Mouse (Mus musculus): ENCODE results near the gene Olfr430. TPM values are rescaled to one million over a fixed set of nuclear protein-coding genes. Genes with fewer than 3 reads are reported as not detected.

Gene Olfr430
- polyA plus RNA-seq, 1 experiment from 2014 or later, result not detected

DNA sequence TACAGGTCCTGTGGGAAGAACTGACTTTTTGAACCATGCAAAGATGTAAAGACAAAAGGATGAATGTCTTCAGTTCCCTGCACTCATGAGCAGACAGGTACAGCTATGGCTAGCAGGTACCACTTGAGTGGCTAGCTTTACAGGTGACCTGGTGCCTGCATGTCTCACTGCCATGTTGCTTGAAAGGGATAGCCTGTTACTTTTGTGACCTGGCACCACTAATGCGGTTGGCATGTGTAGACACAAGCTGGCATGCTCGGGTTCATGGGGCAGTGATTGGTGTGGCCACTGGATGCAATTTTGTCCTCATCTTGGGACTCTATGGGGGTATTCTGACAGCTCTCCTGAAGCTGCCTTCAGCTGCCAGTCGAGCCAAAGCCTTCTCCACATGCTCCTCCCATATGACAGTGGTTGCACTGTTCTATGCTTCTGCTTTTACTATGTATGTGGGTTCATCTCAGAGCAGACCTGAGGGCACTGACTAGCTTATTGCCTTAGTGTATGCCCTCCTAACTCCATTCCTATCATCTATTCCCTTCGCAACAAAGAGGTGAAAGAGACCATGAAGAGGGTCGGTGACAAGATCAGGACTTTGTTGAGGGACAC lies 14.4 kb upstream of the Olfr430 start:
- no peak overlapping the region for H3K9ac ChIP-seq
- no peak overlapping the region for H3K4me3 ChIP-seq (replicated peaks)
- no peaks in the 10 kb centered on the region for H3K4me1 ChIP-seq (replicated peaks)
- no peak overlapping the region for H3K4me2 ChIP-seq (replicated peaks)
- H3K27me3 ChIP-seq (replicated peaks), result no peaks in the 10 kb centered on the region
- no peaks in the 10 kb centered on the region for H3K36me3 ChIP-seq
- 90% methylated on average over 5 of the region's 5 CpGs for WGBS
- no peaks in the 10 kb centered on the region for H3K9me3 ChIP-seq
- H3K27ac ChIP-seq, result no peak overlapping the region
- ATAC-seq, result no peak

DNA sequence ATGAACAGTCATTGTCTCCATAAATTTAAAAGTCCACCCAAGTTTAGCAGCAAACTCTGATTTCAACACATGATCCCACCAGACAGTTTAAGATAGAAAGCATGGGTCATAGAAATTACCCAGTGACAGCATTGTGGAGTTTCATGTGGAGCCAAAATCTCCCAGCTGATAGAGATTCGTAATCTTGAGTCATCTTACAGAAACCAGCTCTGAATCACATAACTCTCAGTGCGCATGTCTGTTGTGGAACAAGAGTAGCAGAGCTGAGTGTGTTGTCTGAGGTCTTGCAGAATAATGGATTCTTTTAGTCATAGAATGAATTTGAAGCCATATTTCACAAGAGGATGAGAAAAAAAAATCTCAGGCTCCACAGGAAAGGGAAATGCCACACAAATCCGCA lies 13.4 kb upstream of the Olfr430 start:
- H3K4me2 ChIP-seq (replicated peaks), result no peak overlapping the region
- H3K27ac ChIP-seq, result no peak overlapping the region
- 72% methylated on average over 3 of the region's 3 CpGs for WGBS
- H3K27me3 ChIP-seq (replicated peaks), result no peaks in the 10 kb centered on the region
- H3K9ac ChIP-seq, result no peak overlapping the region
- H3K4me3 ChIP-seq (replicated peaks), result no peak overlapping the region
- no peaks in the 10 kb centered on the region for H3K9me3 ChIP-seq
- H3K4me1 ChIP-seq (replicated peaks), result no peaks in the 10 kb centered on the region
- no peaks in the 10 kb centered on the region for H3K36me3 ChIP-seq
- no peak for ATAC-seq

DNA sequence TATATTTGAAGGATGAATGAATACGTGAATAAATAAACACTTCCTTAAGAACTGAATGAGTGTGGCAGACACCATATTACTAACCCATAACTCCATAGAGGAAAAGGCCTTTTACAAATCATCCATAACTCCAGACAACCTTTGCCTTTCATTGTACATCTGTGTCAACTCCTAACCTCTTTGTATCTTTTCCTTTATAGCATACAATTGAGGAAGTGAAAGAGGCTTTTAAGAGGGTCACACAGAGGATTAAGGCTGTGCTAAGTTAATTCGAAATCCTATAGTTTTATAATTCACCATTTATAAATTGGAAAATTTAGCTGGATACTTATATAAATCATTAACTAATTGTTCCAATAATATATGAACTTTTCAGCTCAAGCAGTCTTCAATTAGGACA lies 11.2 kb upstream of the Olfr430 start:
- Histone ChIP-seq H3K4me1 (replicated peaks) (no peaks in the 10 kb centered on the region), H3K4me2 (replicated peaks) (no peak overlapping the region), H3K4me3 (replicated peaks) (no peak overlapping the region), H3K27ac (no peak overlapping the region), H3K9ac (no peak overlapping the region), H3K9me3 (no peaks in the 10 kb centered on the region), H3K27me3 (replicated peaks) (no peaks in the 10 kb centered on the region), H3K36me3 (no peaks in the 10 kb centered on the region)
- 78% methylated on average over 2 of the region's 2 CpGs for WGBS
- no peak for ATAC-seq

DNA sequence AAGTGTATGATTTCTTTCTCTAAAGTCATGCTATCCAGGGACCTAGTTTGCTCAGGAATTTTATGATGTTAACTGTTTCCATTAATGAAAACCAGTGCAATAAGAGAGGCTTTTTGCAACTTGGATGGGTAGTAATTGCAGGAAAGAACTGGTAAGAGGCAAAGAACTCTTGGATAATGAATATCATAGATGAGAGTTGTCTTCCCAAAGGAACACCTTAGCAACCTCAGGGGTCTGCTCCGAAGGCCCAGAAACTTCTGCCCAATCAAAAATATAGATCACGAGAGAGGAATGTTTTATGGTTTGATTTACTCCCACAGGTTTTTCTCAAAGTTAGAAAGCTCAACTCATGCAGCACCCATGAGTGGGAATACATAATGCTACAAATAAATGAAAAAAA lies 17.6 kb downstream of the Olfr430 start, which contains the start of gene Olfr429:
Olfr429 (plus strand) TSS at position 301 of the 400 bp plus-strand sequence.
- Histone ChIP-seq H3K27me3 (replicated peaks) (no peaks in the 10 kb centered on the region), H3K9ac (no peak within 1 kb of the TSS), H3K4me3 (replicated peaks) (no peak within 1 kb of the TSS), H3K9me3 (no peaks in the 10 kb centered on the region), H3K4me1 (replicated peaks) (no peaks in the 10 kb centered on the region), H3K4me2 (replicated peaks) (no peak within 1 kb of the TSS), H3K36me3 (no peaks in the 10 kb centered on the region), H3K27ac (no peak within 1 kb of the TSS)
- WGBS, result 91% methylated on average over 2 of the region's 2 CpGs
- ATAC-seq, result no peak

DNA sequence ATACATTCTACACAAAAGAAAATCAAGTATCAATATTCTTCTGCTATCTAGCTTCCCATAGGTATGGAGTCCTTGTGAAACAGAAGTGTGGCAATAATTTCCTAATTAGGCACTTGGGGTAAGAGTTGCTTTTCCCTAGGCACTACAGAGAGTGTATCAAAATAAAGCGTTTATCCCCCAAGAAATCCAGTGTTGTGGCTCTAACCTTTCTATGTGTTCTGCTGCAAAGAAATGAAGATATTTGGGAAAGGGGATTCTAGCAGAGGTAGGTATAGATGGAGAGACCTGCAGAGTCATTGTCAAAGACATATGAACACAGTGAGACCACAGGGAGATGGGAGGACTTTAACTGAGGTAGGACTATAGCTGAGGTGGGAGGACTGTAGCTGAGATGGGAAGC lies 30.2 kb downstream of the Olfr430 start, which contains the start of gene Olfr427:
Olfr427 (plus strand) TSS at position 301 of the 400 bp plus-strand sequence.
- 88% methylated on average over 1 of the region's 1 CpGs for WGBS
- no peaks in the 10 kb centered on the region for H3K36me3 ChIP-seq
- H3K4me2 ChIP-seq (replicated peaks), result no peak within 1 kb of the TSS
- H3K27me3 ChIP-seq (replicated peaks), result no peaks in the 10 kb centered on the region
- no peaks in the 10 kb centered on the region for H3K4me1 ChIP-seq (replicated peaks)
- H3K27ac ChIP-seq, result no peak within 1 kb of the TSS
- no peak for ATAC-seq
- no peak within 1 kb of the TSS for H3K4me3 ChIP-seq (replicated peaks)
- H3K9ac ChIP-seq, result no peak within 1 kb of the TSS
- no peaks in the 10 kb centered on the region for H3K9me3 ChIP-seq

DNA sequence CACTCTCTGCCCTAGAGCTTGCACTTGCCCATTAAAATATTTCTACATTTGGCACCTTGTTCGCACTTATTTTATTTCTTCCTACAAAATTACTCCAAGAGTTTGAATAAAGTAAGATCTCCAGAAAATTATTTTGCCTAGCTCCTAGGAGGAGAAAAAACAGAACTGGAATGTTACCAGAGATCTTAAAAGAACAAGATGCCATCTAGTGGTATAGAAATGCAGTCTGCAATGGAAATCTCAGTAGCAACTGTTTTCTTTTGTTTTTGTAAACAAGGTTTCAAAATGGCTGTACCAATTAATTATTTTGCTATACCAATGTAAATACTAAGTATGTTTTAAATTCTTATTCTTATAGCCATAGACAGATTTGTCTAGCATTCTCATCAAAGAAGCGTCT lies 37.3 kb downstream of the Olfr430 start:
- no peaks in the 10 kb centered on the region for H3K9me3 ChIP-seq
- no peak overlapping the region for H3K4me2 ChIP-seq (replicated peaks)
- no peaks in the 10 kb centered on the region for H3K4me1 ChIP-seq (replicated peaks)
- ATAC-seq, result no peak
- no peak overlapping the region for H3K4me3 ChIP-seq (replicated peaks)
- H3K9ac ChIP-seq, result no peak overlapping the region
- no peaks in the 10 kb centered on the region for H3K36me3 ChIP-seq
- H3K27ac ChIP-seq, result no peak overlapping the region
- WGBS, result 61% methylated on average over 2 of the region's 2 CpGs
- H3K27me3 ChIP-seq (replicated peaks), result no peaks in the 10 kb centered on the region

DNA sequence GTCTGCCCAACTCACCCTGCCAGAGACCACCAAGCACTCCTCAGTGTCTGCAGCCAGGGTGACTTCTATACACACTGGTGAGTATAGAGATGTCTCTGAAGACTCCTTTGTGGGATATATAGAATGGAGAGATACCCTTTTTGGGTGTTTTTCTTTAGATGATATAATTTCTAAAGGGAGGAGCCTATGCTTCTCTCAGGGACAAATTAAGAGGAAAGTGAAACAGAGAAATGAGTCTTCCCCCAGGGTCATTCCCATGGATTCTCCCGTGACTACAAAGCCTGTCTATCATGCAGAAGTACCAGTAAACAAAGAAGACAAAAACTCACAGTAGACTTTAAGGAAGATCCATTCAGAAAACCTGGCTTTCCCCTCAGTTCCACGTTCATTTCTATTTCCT lies 54.7 kb downstream of the Olfr430 start, which contains the start of gene Olfr231:
Olfr231 (minus strand) TSS at position 101 of the 400 bp plus-strand sequence.
- Histone ChIP-seq H3K9me3 (no peaks in the 10 kb centered on the region), H3K4me1 (replicated peaks) (no peaks in the 10 kb centered on the region), H3K27me3 (replicated peaks) (no peaks in the 10 kb centered on the region), H3K27ac (no peak within 1 kb of the TSS), H3K36me3 (no peaks in the 10 kb centered on the region), H3K4me3 (replicated peaks) (no peak within 1 kb of the TSS), H3K9ac (no peak within 1 kb of the TSS), H3K4me2 (replicated peaks) (no peak within 1 kb of the TSS)
- ATAC-seq, result no peak
- 64% methylated on average over 2 of the region's 2 CpGs for WGBS

Other genes starting within 250 kb of the Olfr430 start
- gene Ifi211, start 153.6 kb upstream of the Olfr430 start, polyA plus RNA-seq (2015; fragmentation: Nextera tagmentation; extraction: Ambion mirVana), result 0.74 and 1.3 TPM in 2 replicates
- 3.0 and 3.4 TPM in 2 replicates for gene Mndal, start 124.1 kb upstream of the Olfr430 start, polyA plus RNA-seq (2015; fragmentation: Nextera tagmentation; extraction: Ambion mirVana)
- gene Ifi203, start 123.9 kb upstream of the Olfr430 start, polyA plus RNA-seq (2015; fragmentation: Nextera tagmentation; extraction: Ambion mirVana), result 1.9 and 2.3 TPM in 2 replicates
- not detected in 2 replicates for gene Ifi202b, start 83.9 kb upstream of the Olfr430 start, polyA plus RNA-seq (2015; fragmentation: Nextera tagmentation; extraction: Ambion mirVana)
- 1.2 and 1.3 TPM in 2 replicates for gene Ifi205, start 34.8 kb upstream of the Olfr430 start, polyA plus RNA-seq (2015; fragmentation: Nextera tagmentation; extraction: Ambion mirVana)
- not detected in 2 replicates for gene Olfr433, start 25.9 kb upstream of the Olfr430 start, polyA plus RNA-seq (2015; fragmentation: Nextera tagmentation; extraction: Ambion mirVana)
- not detected in 2 replicates for gene Olfr432, start 17.4 kb upstream of the Olfr430 start, polyA plus RNA-seq (2015; fragmentation: Nextera tagmentation; extraction: Ambion mirVana)
- not detected in 2 replicates for gene Olfr429, start 17.7 kb downstream of the Olfr430 start, polyA plus RNA-seq (2015; fragmentation: Nextera tagmentation; extraction: Ambion mirVana)
- gene Olfr427, start 30.3 kb downstream of the Olfr430 start, polyA plus RNA-seq (2015; fragmentation: Nextera tagmentation; extraction: Ambion mirVana), result not detected in 2 replicates
- gene Olfr231, start 54.6 kb downstream of the Olfr430 start, polyA plus RNA-seq (2015; fragmentation: Nextera tagmentation; extraction: Ambion mirVana), result not detected in 2 replicates
- gene Olfr424, start 64.9 kb downstream of the Olfr430 start, polyA plus RNA-seq (2015; fragmentation: Nextera tagmentation; extraction: Ambion mirVana), result not detected in 2 replicates
- not detected in 2 replicates for gene Olfr420, start 89.0 kb downstream of the Olfr430 start, polyA plus RNA-seq (2015; fragmentation: Nextera tagmentation; extraction: Ambion mirVana)
- 0.85 and 0.94 TPM in 2 replicates for gene Spta1, start 106.2 kb downstream of the Olfr430 start, polyA plus RNA-seq (2015; fragmentation: Nextera tagmentation; extraction: Ambion mirVana)
- not detected in 2 replicates for gene Olfr419, start 185.5 kb downstream of the Olfr430 start, polyA plus RNA-seq (2015; fragmentation: Nextera tagmentation; extraction: Ambion mirVana)

Measured in intestine, embryonic 15.5 days (tissue).